Mouse (Mus musculus) neural tube, embryonic 12.5 days (tissue): ENCODE results near the gene Lrrtm3. TPM values are rescaled to one million over a fixed set of nuclear protein-coding genes. Genes with fewer than 3 reads are reported as not detected.

Experiments used
- ATAC-seq: fragments of 200-750 bp; cut with Nextera tagmentation; 2 replicates; pipeline ENCODE4 v1.8.0; 2017; ENCODE audit warnings: low read depth, mild to moderate bottlenecking, moderate TSS enrichment, moderate library complexity; ENCODE audit not compliant: low FRiP score
- H3K27ac ChIP-seq: fragments of 300-500 bp; sonication (generic); 2 replicates; pipeline ENCODE4 v1.5.1; 2016
- H3K27me3 ChIP-seq: fragments of 300-500 bp; sonication (generic); replicated peaks from 2 replicates; pipeline ENCODE4 v1.6.1; 2016; ENCODE audit warnings: mild to moderate bottlenecking
- H3K36me3 ChIP-seq: fragments of 300-500 bp; sonication (generic); 2 replicates; pipeline ENCODE4 v1.6.1; 2016; ENCODE audit warnings: mild to moderate bottlenecking
- H3K4me1 ChIP-seq: fragments of 300-500 bp; sonication (generic); 2 replicates; pipeline ENCODE4 v1.6.1; 2016
- H3K4me2 ChIP-seq: fragments of 300-500 bp; sonication (generic); replicated peaks from 2 replicates; pipeline ENCODE4 v1.6.1; 2016; ENCODE audit warnings: mild to moderate bottlenecking
- H3K4me3 ChIP-seq: fragments of 300-500 bp; sonication (generic); 2 replicates; pipeline ENCODE4 v1.5.1; 2016
- H3K9ac ChIP-seq: fragments of 300-500 bp; sonication (generic); 2 replicates; pipeline ENCODE4 v1.6.1; 2016; ENCODE audit warnings: mild to moderate bottlenecking
- H3K9me3 ChIP-seq: fragments of 300-500 bp; sonication (generic); 2 replicates; pipeline ENCODE4 v1.6.1; 2016; ENCODE audit warnings: mild to moderate bottlenecking
- WGBS: fragments of 180-500 bp; shearing (Covaris S2); methylation state at CpG from one replicate; pipeline ENCODE4 v1.1.7; 2016; 5-methylcytosine and 5-hydroxymethylcytosine counted together
- polyA plus RNA-seq: library from polyadenylated mRNA; unstranded; fragments of >200 nt; fragmentation: Nextera tagmentation; extraction: Ambion mirVana; gene quantifications from 2 replicates; pipeline ENCODE4 v1.2.1, GENCODE M21; 2016

Gene Lrrtm3
- 12.2 and 12.8 TPM in 2 replicates for polyA plus RNA-seq

GRCm38 (mm10) chr10:64089680-64090460 lies at the start of gene Lrrtm3:
Gene Lrrtm3 (minus strand): TSS chr10:64090277.
- Histone ChIP-seq H3K4me3 (peak within 1 kb of the TSS; percentile 43), H3K4me1 (peaks cover 22% of the 10 kb centered on the region; the same call in 1 of the 2 replicates), H3K4me2 (peak within 1 kb of the TSS; percentile 81), H3K9ac (peak within 1 kb of the TSS; percentile 9; the same call in 1 of the 2 replicates), H3K9me3 (no peaks in the 10 kb centered on the region), H3K27ac (no peak within 1 kb of the TSS), H3K27me3 (peaks cover 8% of the 10 kb centered on the region), H3K36me3 (no peaks in the 10 kb centered on the region)
- under 1% methylated on average over 22 of the region's 22 CpGs for WGBS
- ATAC-seq: peak; percentile 92

GRCm38 (mm10) chr10:64135481-64135880 lies 45.4 kb upstream of the Lrrtm3 start:
- no peaks in the 10 kb centered on the region for H3K27me3 ChIP-seq
- H3K4me1 ChIP-seq: 0 out of 2 replicates have a peak, but pooled peaks cover 4% of the 10 kb centered on the region
- no peaks in the 10 kb centered on the region for H3K9me3 ChIP-seq
- WGBS: 24% methylated on average over 7 of the region's 7 CpGs
- H3K36me3 ChIP-seq: no peaks in the 10 kb centered on the region
- H3K27ac ChIP-seq: no peak overlapping the region
- H3K4me2 ChIP-seq: peak overlapping the region; percentile 19; the same call in 1 of the 2 replicates
- no peak overlapping the region for H3K9ac ChIP-seq
- H3K4me3 ChIP-seq: no peak overlapping the region
- no peak for ATAC-seq

GRCm38 (mm10) chr10:64133461-64133860 lies 43.4 kb upstream of the Lrrtm3 start:
- Histone ChIP-seq H3K4me1 (0 out of 2 replicates have a peak, but pooled peaks cover 4% of the 10 kb centered on the region), H3K4me2 (no peak overlapping the region), H3K9me3 (no peaks in the 10 kb centered on the region), H3K9ac (no peak overlapping the region), H3K27me3 (no peaks in the 10 kb centered on the region), H3K27ac (no peak overlapping the region), H3K4me3 (no peak overlapping the region), H3K36me3 (no peaks in the 10 kb centered on the region)
- no peak for ATAC-seq
- WGBS: 80% methylated on average over 3 of the region's 3 CpGs

- Histone ChIP-seq H3K27ac (no peak overlapping the region), H3K4me2 (no peak overlapping the region), H3K27me3 (no peaks in the 10 kb centered on the region), H3K36me3 (no peaks in the 10 kb centered on the region), H3K9ac (no peak overlapping the region), H3K9me3 (no peaks in the 10 kb centered on the region), H3K4me3 (no peak overlapping the region), H3K4me1 (0 out of 2 replicates have a peak, but pooled peaks cover 2% of the 10 kb centered on the region)
- ATAC-seq: peak; percentile 69
- 72% methylated on average over 15 of the region's 15 CpGs for WGBS
Measured at GRCm38 (mm10) chr10:64130397-64131150, 40.5 kb upstream of the Lrrtm3 start.

- Histone ChIP-seq H3K27me3 (no peaks in the 10 kb centered on the region), H3K27ac (no peak overlapping the region), H3K4me3 (no peak overlapping the region), H3K36me3 (no peaks in the 10 kb centered on the region), H3K9ac (no peak overlapping the region), H3K4me1 (no peaks in the 10 kb centered on the region), H3K4me2 (no peak overlapping the region), H3K9me3 (no peaks in the 10 kb centered on the region)
- ATAC-seq: no peak
- WGBS: 88% methylated on average over 3 of the region's 3 CpGs
Measured at GRCm38 (mm10) chr10:64118833-64119232, 28.8 kb upstream of the Lrrtm3 start.

GRCm38 (mm10) chr10:64115246-64115645 lies 25.2 kb upstream of the Lrrtm3 start:
- no peak overlapping the region for H3K4me2 ChIP-seq
- H3K27me3 ChIP-seq: no peaks in the 10 kb centered on the region
- 94% methylated on average over 11 of the region's 11 CpGs for WGBS
- H3K4me3 ChIP-seq: no peak overlapping the region
- ATAC-seq: no peak
- no peaks in the 10 kb centered on the region for H3K36me3 ChIP-seq
- H3K9ac ChIP-seq: no peak overlapping the region
- H3K4me1 ChIP-seq: no peaks in the 10 kb centered on the region
- H3K9me3 ChIP-seq: no peaks in the 10 kb centered on the region
- H3K27ac ChIP-seq: no peak overlapping the region

- ATAC-seq: no peak
- H3K27me3 ChIP-seq: no peaks in the 10 kb centered on the region
- no peaks in the 10 kb centered on the region for H3K36me3 ChIP-seq
- H3K9me3 ChIP-seq: no peaks in the 10 kb centered on the region
- H3K4me3 ChIP-seq: no peak overlapping the region
- no peak overlapping the region for H3K9ac ChIP-seq
- 98% methylated on average over 1 of the region's 1 CpGs for WGBS
- no peak overlapping the region for H3K4me2 ChIP-seq
- H3K27ac ChIP-seq: no peak overlapping the region
- no peaks in the 10 kb centered on the region for H3K4me1 ChIP-seq
Measured at GRCm38 (mm10) chr10:64096532-64096931, 6.5 kb upstream of the Lrrtm3 start.

GRCm38 (mm10) chr10:64088774-64089460 lies 1.2 kb downstream of the Lrrtm3 start:
- Histone ChIP-seq H3K4me2 (peak overlapping the region; percentile 81), H3K9me3 (no peaks in the 10 kb centered on the region), H3K27me3 (peaks cover 8% of the 10 kb centered on the region), H3K4me3 (peak overlapping the region; percentile 43), H3K27ac (no peak overlapping the region), H3K36me3 (no peaks in the 10 kb centered on the region), H3K9ac (no peak overlapping the region), H3K4me1 (peaks cover 22% of the 10 kb centered on the region; the same call in 1 of the 2 replicates)
- no peak for ATAC-seq
- 19% methylated on average over 19 of the region's 19 CpGs for WGBS

GRCm38 (mm10) chr10:64087936-64088773 lies 1.9 kb downstream of the Lrrtm3 start:
- Histone ChIP-seq H3K36me3 (no peaks in the 10 kb centered on the region), H3K27ac (no peak overlapping the region), H3K9me3 (no peaks in the 10 kb centered on the region), H3K27me3 (peaks cover 8% of the 10 kb centered on the region), H3K4me1 (peaks cover 22% of the 10 kb centered on the region; the same call in 1 of the 2 replicates), H3K9ac (peak overlapping the region; percentile 52), H3K4me2 (peak overlapping the region; percentile 81), H3K4me3 (peak overlapping the region; percentile 43)
- peak; percentile 19; the same call in 1 of the 2 replicates for ATAC-seq
- 3% methylated on average over 26 of the region's 26 CpGs for WGBS

GRCm38 (mm10) chr10:64087521-64087920 lies 2.6 kb downstream of the Lrrtm3 start:
- Histone ChIP-seq H3K4me3 (peak overlapping the region; percentile 43), H3K4me1 (peaks cover 22% of the 10 kb centered on the region; the same call in 1 of the 2 replicates), H3K27ac (no peak overlapping the region), H3K36me3 (no peaks in the 10 kb centered on the region), H3K9ac (peak overlapping the region; percentile 52), H3K4me2 (peak overlapping the region; percentile 81), H3K9me3 (no peaks in the 10 kb centered on the region), H3K27me3 (peaks cover 8% of the 10 kb centered on the region)
- ATAC-seq: no peak
- WGBS: under 1% methylated on average over 12 of the region's 12 CpGs
